Mouse (Mus musculus): Measurements from ENCODE around the gene Ly6g6c.

DNA sequence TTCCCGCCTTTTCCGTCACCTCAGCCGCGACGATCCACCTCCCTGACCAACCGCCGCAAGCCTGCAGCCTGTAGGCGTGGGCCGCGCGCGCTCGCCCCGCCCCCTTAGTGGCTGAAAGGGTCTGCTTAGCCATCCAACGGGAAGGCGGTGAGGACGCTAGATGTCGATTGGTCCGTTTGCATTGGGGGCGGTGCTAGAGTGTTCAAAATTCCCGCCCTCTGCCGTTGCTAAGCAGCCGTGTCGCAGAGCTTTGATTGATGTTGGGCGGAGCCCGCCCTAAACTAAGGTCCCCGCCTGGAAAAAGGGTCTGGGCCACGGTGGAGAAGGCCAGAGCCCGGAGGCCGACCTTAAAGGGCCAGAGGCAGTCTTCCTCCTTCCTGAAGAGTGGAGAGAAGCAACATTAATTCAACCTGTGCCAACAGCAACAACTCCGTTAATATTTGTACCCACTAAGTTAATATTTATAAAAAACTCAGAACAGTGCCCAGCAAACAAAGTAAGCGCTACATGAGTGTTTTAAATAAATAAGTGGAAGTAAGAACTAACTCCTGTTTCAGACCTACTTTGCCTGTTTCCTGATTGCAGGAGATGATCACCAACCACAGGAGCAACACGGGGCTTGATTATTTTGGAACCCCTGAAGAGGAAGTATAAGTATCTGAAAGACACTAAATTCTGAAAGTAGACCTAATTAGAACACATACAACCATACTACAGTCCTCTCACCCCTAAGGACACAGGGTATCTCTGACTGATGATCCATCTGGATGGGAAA, 18.3 kb upstream of the Ly6g6c start, which contains the start of gene Msh5:
- no peak for TF ChIP-seq CTCF (IDR thresholded peaks at IDR 0.05; ENCODE audit: borderline replicate concordance, insufficient read depth, low read depth, low read length)
- 0 out of 2 replicates have a peak, but pooled peaks have one; percentile 19 for TF ChIP-seq POLR2A (IDR thresholded peaks at IDR 0.05; ENCODE audit: borderline replicate concordance, insufficient read depth, low read length)
